Mouse (Mus musculus) midbrain, embryonic 11.5 days (tissue): ENCODE data around the gene Cpeb4. TPM values are rescaled to one million over a fixed set of nuclear protein-coding genes. Genes with fewer than 3 reads are reported as not detected.

ENCODE experiments used
- ATAC-seq: fragments of 200-750 bp; cut with Nextera tagmentation; 2 replicates; pipeline ENCODE4 v1.8.0; 2017; ENCODE audit warnings: moderate TSS enrichment, moderate library complexity; ENCODE audit not compliant: low FRiP score
- DNase-seq: peaks from one replicate; pipeline ENCODE4 v3.0.0; 2015; ENCODE audit warnings: low spot score; ENCODE audit errors: missing footprints
- H3K27ac ChIP-seq: fragments of 300-500 bp; sonication (generic); 2 replicates; pipeline ENCODE4 v1.5.1; 2014; ENCODE audit warnings: low read depth, low read length
- H3K27me3 ChIP-seq: fragments of 300-500 bp; sonication (generic); 2 replicates; pipeline ENCODE4 v1.6.1; 2014; ENCODE audit warnings: mild to moderate bottlenecking, low read length, moderate library complexity, mixed read lengths; ENCODE audit not compliant: control insufficient read depth, insufficient read depth
- H3K36me3 ChIP-seq: fragments of 300-500 bp; sonication (generic); 2 replicates; pipeline ENCODE4 v1.6.1; 2014; ENCODE audit warnings: mild to moderate bottlenecking, low read length, moderate library complexity, mixed read lengths; ENCODE audit not compliant: control insufficient read depth, insufficient read depth
- H3K4me1 ChIP-seq: fragments of 300-500 bp; sonication (generic); 2 replicates; pipeline ENCODE4 v1.6.1; 2014; ENCODE audit warnings: low read length; ENCODE audit not compliant: control insufficient read depth, insufficient read depth
- H3K4me2 ChIP-seq: fragments of 300-500 bp; sonication (generic); 2 replicates; pipeline ENCODE4 v1.6.1; 2014; ENCODE audit warnings: mild to moderate bottlenecking, moderate library complexity
- H3K4me3 ChIP-seq: fragments of 300-500 bp; sonication (generic); 2 replicates; pipeline ENCODE4 v1.5.1; 2014; ENCODE audit warnings: low read depth, low read length
- H3K9ac ChIP-seq: fragments of 300-500 bp; sonication (generic); 2 replicates; pipeline ENCODE4 v1.6.1; 2014; ENCODE audit warnings: low read length
- H3K9me3 ChIP-seq: fragments of 300-500 bp; sonication (generic); 2 replicates; pipeline ENCODE4 v1.6.1; 2016; ENCODE audit warnings: low read length; ENCODE audit not compliant: control insufficient read depth
- WGBS: fragments of 180-500 bp; shearing (Covaris S2); extraction: QIAGEN DNeasy Blood & Tissue Kit; methylation state at CpG from one replicate; pipeline ENCODE4 v1.1.7; 2014; 5-methylcytosine and 5-hydroxymethylcytosine counted together
- polyA plus RNA-seq: library from polyadenylated mRNA; unstranded; fragments of >200 nt; fragmentation: Nextera tagmentation; extraction: Ambion mirVana; gene quantifications from 2 replicates; pipeline ENCODE4 v1.2.1, GENCODE M21; 2014

Gene Cpeb4
- polyA plus RNA-seq, 1 experiment from 2014 or later: 11.7 TPM

DNA sequence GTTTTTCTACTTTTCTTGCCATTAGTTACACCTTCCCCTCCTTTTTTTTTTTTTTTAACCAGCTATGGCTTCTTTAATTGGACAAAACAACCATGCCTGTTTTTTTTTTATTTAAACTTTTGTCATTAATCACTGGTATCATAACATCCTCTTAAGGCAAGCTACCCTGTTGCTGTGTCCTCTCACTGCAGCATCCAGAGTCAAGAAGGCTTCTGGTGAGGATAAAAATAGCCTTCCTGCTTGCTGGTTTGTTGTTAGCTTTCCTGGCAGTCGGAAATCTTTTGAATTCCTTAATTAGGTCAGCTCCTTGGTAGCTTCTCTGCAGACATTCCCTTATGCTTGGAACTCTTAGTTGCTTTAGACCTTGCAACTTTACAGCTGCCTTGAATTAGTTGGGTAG lies 28.7 kb downstream of the Cpeb4 start:
- Histone ChIP-seq H3K9ac (no peak overlapping the region), H3K36me3 (no peaks in the 10 kb centered on the region), H3K4me2 (no peak overlapping the region), H3K4me3 (no peak overlapping the region), H3K4me1 (no peaks in the 10 kb centered on the region), H3K9me3 (no peaks in the 10 kb centered on the region), H3K27ac (no peak overlapping the region), H3K27me3 (no peaks in the 10 kb centered on the region)
- no peak for DNase-seq
- no peak for ATAC-seq
- WGBS: 39% methylated on average over 1 of the region's 1 CpGs

DNA sequence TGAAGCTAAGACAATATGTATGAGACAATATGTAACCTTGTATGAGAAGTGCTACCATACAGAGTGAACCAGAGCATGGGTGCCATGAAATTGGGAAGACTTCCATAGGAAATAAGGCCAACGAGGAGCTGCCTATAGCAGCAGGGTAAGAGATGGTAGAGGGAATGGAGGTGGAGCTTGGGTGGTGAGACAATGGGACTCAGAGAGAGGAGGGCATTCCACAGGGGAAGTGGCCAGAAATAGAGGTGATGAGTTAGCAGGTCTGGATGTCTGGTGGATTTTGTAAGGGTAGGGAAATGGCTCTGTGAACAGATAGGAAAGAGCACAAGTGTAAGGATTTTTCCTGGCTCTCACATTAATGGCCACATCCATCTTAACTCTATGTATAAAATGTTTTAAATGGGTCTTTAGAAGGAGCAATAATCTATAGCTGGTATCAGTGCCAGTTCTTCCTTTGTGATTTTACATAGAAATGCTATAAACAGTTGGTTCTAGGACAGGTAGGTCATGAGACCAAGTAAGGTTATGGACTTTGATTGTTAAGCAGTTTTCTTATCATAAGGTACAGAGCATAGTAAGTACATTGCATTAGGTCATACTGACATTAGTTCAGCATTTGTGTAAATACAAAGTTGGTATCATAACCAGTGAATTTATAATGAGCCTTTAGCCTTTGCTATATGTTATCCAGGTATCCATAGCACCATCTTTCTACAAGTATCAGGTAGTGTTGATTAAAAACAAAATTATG lies 30.4 kb downstream of the Cpeb4 start:
- H3K27me3 ChIP-seq: no peaks in the 10 kb centered on the region
- no peak overlapping the region for H3K4me3 ChIP-seq
- no peak for ATAC-seq
- DNase-seq: no peak
- WGBS: 73% methylated on average over 1 of the region's 1 CpGs
- no peaks in the 10 kb centered on the region for H3K36me3 ChIP-seq
- no peaks in the 10 kb centered on the region for H3K9me3 ChIP-seq
- H3K4me1 ChIP-seq: no peaks in the 10 kb centered on the region
- no peak overlapping the region for H3K4me2 ChIP-seq
- no peak overlapping the region for H3K9ac ChIP-seq
- no peak overlapping the region for H3K27ac ChIP-seq

DNA sequence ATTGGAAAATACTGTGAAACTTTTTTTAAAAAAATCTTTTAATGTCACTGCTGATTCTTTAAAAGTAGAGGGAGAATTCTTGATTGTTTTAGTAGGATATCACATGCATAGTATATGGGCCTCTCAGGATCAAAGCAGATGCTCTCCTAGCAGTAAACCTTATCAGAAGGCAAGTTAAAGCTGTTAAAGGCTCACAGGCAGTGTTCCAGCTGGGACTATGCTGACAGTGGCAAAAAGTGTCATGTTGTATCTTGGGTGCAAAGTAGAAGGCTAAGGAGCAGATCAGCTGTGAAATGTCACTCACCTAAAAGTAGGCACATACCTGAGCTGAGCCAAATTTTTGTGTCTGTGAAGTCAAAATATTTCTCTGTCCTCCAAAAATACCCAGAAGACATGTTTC lies 34.5 kb downstream of the Cpeb4 start:
- DNase-seq (no peak), ATAC-seq (no peak)
- Histone ChIP-seq H3K27ac (no peak overlapping the region), H3K9ac (no peak overlapping the region), H3K27me3 (no peaks in the 10 kb centered on the region), H3K9me3 (no peaks in the 10 kb centered on the region), H3K4me3 (no peak overlapping the region), H3K36me3 (no peaks in the 10 kb centered on the region), H3K4me1 (no peaks in the 10 kb centered on the region), H3K4me2 (no peak overlapping the region)

DNA sequence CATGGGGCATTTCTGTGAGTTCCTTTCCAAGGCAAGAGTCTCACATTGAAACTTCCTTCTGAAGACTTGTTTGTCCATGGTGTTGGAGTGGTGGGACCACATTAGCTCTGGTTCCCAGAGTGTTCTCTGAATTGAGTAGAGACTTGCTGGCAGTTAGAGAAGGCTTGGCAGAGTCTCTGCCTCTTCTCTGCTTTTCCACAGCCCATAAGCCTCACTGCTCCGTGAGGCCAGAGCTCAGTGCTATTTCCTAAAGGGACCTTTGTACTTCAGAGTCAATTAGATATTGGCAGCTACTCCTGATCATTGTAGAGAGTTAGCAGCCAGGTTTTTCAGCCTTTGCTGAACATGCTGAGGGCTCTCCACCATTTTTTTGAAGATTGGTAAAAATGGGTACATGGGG lies 35.6 kb downstream of the Cpeb4 start:
- Histone ChIP-seq H3K4me2 (no peak overlapping the region), H3K27me3 (no peaks in the 10 kb centered on the region), H3K9me3 (no peaks in the 10 kb centered on the region), H3K4me3 (no peak overlapping the region), H3K36me3 (no peaks in the 10 kb centered on the region), H3K4me1 (no peaks in the 10 kb centered on the region), H3K27ac (no peak overlapping the region), H3K9ac (no peak overlapping the region)
- DNase-seq (no peak), ATAC-seq (no peak)
- 71% methylated on average over 1 of the region's 1 CpGs for WGBS

DNA sequence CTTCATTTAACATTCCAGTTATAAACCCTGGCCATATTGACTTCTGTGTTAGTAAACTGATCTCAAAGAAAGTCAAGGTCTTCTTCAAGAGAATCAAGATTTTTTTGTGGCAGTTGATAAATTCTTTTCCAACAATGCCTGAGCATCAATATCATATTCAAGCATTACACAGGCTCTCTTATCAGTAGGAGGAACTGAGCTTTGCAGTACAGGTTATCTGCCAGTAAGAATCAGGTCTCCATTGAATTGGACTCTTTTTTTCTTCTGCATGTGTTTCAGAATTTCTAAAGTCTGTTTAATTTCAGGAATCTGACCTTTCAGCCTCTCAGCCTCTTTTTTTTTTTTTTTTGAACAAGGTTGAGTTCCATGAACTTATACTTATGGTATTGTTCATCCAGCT lies 40.9 kb downstream of the Cpeb4 start:
- Histone ChIP-seq H3K27ac (no peak overlapping the region), H3K36me3 (no peaks in the 10 kb centered on the region), H3K4me1 (no peaks in the 10 kb centered on the region), H3K9ac (no peak overlapping the region), H3K27me3 (no peaks in the 10 kb centered on the region), H3K4me3 (no peak overlapping the region), H3K4me2 (no peak overlapping the region), H3K9me3 (no peaks in the 10 kb centered on the region)
- DNase-seq (no peak), ATAC-seq (no peak)

DNA sequence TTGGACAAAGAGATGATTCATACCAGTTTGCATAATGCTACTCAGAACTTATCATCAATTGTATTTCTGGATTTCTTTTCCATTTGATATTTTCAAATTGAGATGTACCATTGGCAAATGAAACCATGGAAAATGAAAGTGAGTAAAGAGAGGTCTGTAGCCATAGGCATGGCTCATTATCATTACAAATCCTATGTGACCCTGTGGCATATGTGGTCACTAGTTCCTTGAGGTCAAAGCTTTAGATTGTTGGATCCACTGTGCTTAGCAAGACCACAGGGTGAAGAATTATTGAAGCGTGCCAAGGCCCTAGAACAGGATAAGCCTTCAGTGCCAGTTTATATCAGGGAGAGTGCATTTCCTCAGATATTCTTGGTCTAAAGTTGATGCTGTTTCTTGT lies 45.8 kb downstream of the Cpeb4 start:
- H3K27ac ChIP-seq: no peak overlapping the region
- no peaks in the 10 kb centered on the region for H3K9me3 ChIP-seq
- H3K9ac ChIP-seq: no peak overlapping the region
- no peak for DNase-seq
- 89% methylated on average over 1 of the region's 1 CpGs for WGBS
- H3K36me3 ChIP-seq: no peaks in the 10 kb centered on the region; the same call in 1 of the 2 replicates
- no peak overlapping the region for H3K4me3 ChIP-seq
- no peaks in the 10 kb centered on the region for H3K4me1 ChIP-seq
- no peak overlapping the region for H3K4me2 ChIP-seq
- no peak for ATAC-seq
- H3K27me3 ChIP-seq: no peaks in the 10 kb centered on the region

DNA sequence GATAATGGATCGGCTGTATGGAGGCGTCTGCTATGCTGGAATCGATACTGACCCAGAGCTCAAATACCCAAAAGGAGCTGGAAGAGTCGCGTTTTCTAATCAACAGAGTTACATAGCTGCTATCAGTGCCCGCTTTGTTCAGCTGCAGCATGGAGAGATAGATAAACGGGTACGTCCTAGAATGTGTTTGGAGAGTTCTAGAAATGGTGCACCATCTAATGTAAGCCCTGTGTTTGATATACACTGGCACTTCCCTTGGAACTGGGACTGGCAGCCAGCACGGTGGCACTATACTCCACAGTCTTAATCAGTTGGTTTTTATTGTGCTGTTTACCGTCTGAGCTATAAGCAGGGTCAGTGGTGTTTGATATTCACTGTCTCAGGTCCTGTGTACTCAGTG lies 58.0 kb downstream of the Cpeb4 start:
- Histone ChIP-seq H3K9me3 (no peaks in the 10 kb centered on the region), H3K27ac (no peak overlapping the region), H3K4me1 (no peaks in the 10 kb centered on the region), H3K36me3 (no peaks in the 10 kb centered on the region), H3K4me3 (no peak overlapping the region), H3K4me2 (no peak overlapping the region), H3K27me3 (no peaks in the 10 kb centered on the region), H3K9ac (no peak overlapping the region)
- 96% methylated on average over 10 of the region's 10 CpGs for WGBS
- no peak for ATAC-seq
- DNase-seq: no peak

DNA sequence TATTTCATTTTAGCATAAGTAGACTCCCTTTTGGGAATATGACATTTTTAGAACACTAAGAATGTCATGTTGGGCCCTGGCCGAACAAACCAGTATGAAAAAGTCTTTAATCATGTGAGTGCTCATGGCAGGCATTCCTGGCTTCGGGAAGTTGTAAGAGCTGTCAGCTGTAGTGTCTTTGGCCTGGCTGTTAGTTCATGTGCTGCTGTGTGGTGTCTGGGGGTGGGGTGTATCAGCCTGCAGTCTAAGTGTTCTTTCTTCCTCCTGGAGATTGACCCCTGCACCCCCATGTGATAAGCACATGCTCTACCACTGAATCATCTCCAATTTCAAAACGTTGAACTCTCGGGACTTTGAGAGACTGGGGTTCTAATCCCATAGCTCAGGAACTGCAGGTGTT lies 63.6 kb downstream of the Cpeb4 start:
- no peak overlapping the region for H3K9ac ChIP-seq
- H3K4me3 ChIP-seq: no peak overlapping the region
- no peaks in the 10 kb centered on the region for H3K9me3 ChIP-seq
- H3K27ac ChIP-seq: no peak overlapping the region
- H3K36me3 ChIP-seq: no peaks in the 10 kb centered on the region
- ATAC-seq (no peak), DNase-seq (no peak)
- no peak overlapping the region for H3K4me2 ChIP-seq
- no peaks in the 10 kb centered on the region for H3K27me3 ChIP-seq
- H3K4me1 ChIP-seq: no peaks in the 10 kb centered on the region
- 60% methylated on average over 4 of the region's 4 CpGs for WGBS

DNA sequence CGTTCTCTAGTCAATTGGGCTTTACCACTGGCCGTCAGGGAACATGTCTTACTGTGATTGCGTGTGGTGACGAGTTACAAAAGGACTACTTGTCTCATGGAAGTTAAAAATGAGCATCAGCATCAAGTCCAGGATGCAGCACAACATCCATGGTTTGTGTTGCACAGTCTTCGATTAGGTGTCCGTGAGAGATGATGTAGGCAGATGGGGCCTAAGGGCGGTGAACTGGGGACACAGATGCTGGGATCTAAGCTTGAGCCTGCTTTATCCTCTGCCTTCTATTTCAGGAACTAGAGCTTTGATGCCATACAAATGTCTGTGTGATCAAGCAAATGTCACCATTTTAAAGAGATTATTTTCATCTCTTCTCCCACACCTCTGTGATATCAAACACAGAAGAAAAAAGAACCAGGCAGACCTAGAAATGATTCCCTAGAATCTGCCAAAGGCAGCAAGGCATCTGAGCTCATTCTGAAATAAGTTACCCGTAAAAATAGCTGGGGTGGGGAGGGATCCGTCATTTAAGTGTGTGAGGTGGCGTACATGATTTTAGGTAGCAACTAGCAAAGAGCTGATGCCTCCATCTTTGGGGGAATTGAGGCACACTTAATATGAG lies 65.0 kb downstream of the Cpeb4 start:
- Histone ChIP-seq H3K9me3 (no peaks in the 10 kb centered on the region), H3K9ac (no peak overlapping the region), H3K4me3 (no peak overlapping the region), H3K27me3 (no peaks in the 10 kb centered on the region), H3K36me3 (no peaks in the 10 kb centered on the region), H3K4me2 (no peak overlapping the region), H3K4me1 (peaks cover 7% of the 10 kb centered on the region), H3K27ac (no peak overlapping the region)
- 91% methylated on average over 10 of the region's 10 CpGs for WGBS
- ATAC-seq: no peak
- no peak for DNase-seq
